8 mouse cellular contexts compared by ENCODE assay signal in the genomic region with DNA sequence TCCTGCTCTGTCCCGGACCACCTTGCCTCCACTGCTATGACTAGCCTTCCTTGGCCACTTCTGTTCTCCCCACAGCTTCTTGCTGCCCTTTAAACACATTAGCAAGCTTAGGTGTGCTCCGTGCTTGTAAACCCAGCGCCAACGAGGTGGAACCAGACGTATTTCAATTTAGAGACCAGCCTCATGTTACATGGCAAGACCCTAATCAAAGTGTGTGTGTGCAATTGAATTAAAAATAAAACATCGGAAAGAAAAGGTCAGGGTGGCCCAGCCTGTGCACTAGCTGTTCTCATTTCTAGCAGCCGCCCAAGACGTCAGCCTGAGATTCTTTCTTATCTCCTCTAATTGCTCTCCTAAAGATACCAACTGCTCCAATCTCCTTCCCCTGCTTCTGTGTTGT. TPM values are rescaled to one million over a fixed set of nuclear protein-coding genes. Genes with fewer than 3 reads are reported as not detected.
DNase-seq lines count a peak whose midpoint lies in the region; ATAC-seq and TF ChIP-seq lines count a peak whose summit lies in the region.

No protein-coding gene starts in this region.

- H3K36me3 ChIP-seq in lung, embryonic 14.5 days (ENCODE audit: insufficient read depth): peaks cover 14% of the 10 kb centered on the region; the same call in 1 of the 2 replicates
- no peaks in the 10 kb centered on the region for H3K36me3 ChIP-seq in embryonic facial prominence, embryonic 15.5 days
- H3K36me3 ChIP-seq in limb, embryonic 10.5 days: peaks cover 22% of the 10 kb centered on the region
- H3K36me3 ChIP-seq in neural tube, embryonic 14.5 days (ENCODE audit: control insufficient read depth, insufficient read depth, low read length): no peaks in the 10 kb centered on the region

- H3K9me3 ChIP-seq in lung, embryonic 14.5 days (ENCODE audit: low read depth, low read length): no peaks in the 10 kb centered on the region
- no peaks in the 10 kb centered on the region for H3K9me3 ChIP-seq in embryonic facial prominence, embryonic 15.5 days (replicated peaks)
- no peaks in the 10 kb centered on the region for H3K9me3 ChIP-seq in limb, embryonic 10.5 days (replicated peaks)
- no peaks in the 10 kb centered on the region for H3K9me3 ChIP-seq in neural tube, embryonic 14.5 days (ENCODE audit: control insufficient read depth, low read length)

- WGBS in lung, embryonic 14.5 days: 23% methylated on average over 8 of the region's 8 CpGs
- WGBS in embryonic facial prominence, embryonic 15.5 days: 35% methylated on average over 8 of the region's 8 CpGs
- WGBS in limb, embryonic 10.5 days: 52% methylated on average over 8 of the region's 8 CpGs
- WGBS in neural tube, embryonic 14.5 days: 41% methylated on average over 8 of the region's 8 CpGs

- TF ChIP-seq CTCF in lung, embryonic 14.5 days (IDR thresholded peaks at IDR 0.05; ENCODE audit: low read depth): no peak

- DNase-seq in lung, embryonic 14.5 days: no peak
- DNase-seq in lung, postnatal 36 days: no peak
- DNase-seq in limb, embryonic 10.5 days (ENCODE audit: low spot score): no peak
- DNase-seq in cerebellum, postnatal 25 days: no peak
- no peak for DNase-seq in B cell, adult 2 months
- DNase-seq in cerebellum, adult 8-10 months: no peak

- peak overlapping the region; percentile 92; the same call in 1 of the 2 replicates for H3K27ac ChIP-seq in lung, embryonic 14.5 days (ENCODE audit: low read depth)
- H3K27ac ChIP-seq in embryonic facial prominence, embryonic 15.5 days (replicated peaks): peak overlapping the region; percentile 97
- 0 out of 2 replicates have a peak overlapping the region, but pooled peaks have one; percentile 99 for H3K27ac ChIP-seq in limb, embryonic 10.5 days
- H3K27ac ChIP-seq in neural tube, embryonic 14.5 days (ENCODE audit: low read depth, low read length): no peak overlapping the region

- 0 out of 2 replicates have a peak, but pooled peaks cover 5% of the 10 kb centered on the region for H3K4me1 ChIP-seq in lung, embryonic 14.5 days (ENCODE audit: insufficient read depth)
- peaks cover 44% of the 10 kb centered on the region for H3K4me1 ChIP-seq in embryonic facial prominence, embryonic 15.5 days
- peaks cover 42% of the 10 kb centered on the region for H3K4me1 ChIP-seq in limb, embryonic 10.5 days
- peaks cover 39% of the 10 kb centered on the region for H3K4me1 ChIP-seq in neural tube, embryonic 14.5 days (ENCODE audit: control insufficient read depth, insufficient read depth, low read length)

- no peaks in the 10 kb centered on the region for H3K27me3 ChIP-seq in lung, embryonic 14.5 days (ENCODE audit: insufficient read depth, low read length)
- H3K27me3 ChIP-seq in embryonic facial prominence, embryonic 15.5 days: no peaks in the 10 kb centered on the region
- no peaks in the 10 kb centered on the region for H3K27me3 ChIP-seq in limb, embryonic 10.5 days (ENCODE audit: low read depth, poor library complexity, severe bottlenecking)
- H3K27me3 ChIP-seq in neural tube, embryonic 14.5 days (ENCODE audit: control insufficient read depth, insufficient read depth, low read length): no peaks in the 10 kb centered on the region

- peak overlapping the region; percentile 92 for H3K4me2 ChIP-seq in lung, embryonic 14.5 days
- H3K4me2 ChIP-seq in embryonic facial prominence, embryonic 15.5 days (replicated peaks): peak overlapping the region; percentile 80
- peak overlapping the region; percentile 63 for H3K4me2 ChIP-seq in neural tube, embryonic 14.5 days (ENCODE audit: low read depth, low read length)

- ATAC-seq in lung, embryonic 14.5 days (ENCODE audit: insufficient read depth): no peak
- ATAC-seq in embryonic facial prominence, embryonic 15.5 days (ENCODE audit: insufficient number of reproducible peaks, low FRiP score, low TSS enrichment, low read depth): no peak
- no peak for ATAC-seq in neural tube, embryonic 14.5 days (ENCODE audit: low read depth)

- peak overlapping the region; percentile 98 for H3K9ac ChIP-seq in lung, embryonic 14.5 days
- no peak overlapping the region for H3K9ac ChIP-seq in embryonic facial prominence, embryonic 15.5 days
- H3K9ac ChIP-seq in neural tube, embryonic 14.5 days (replicated peaks; ENCODE audit: low read depth, low read length): peak overlapping the region; percentile 98; the same call in 1 of the 2 replicates

- H3K4me3 ChIP-seq in lung, embryonic 14.5 days (ENCODE audit: low read depth, low read length): peak overlapping the region; percentile 97
- H3K4me3 ChIP-seq in embryonic facial prominence, embryonic 15.5 days (replicated peaks): peak overlapping the region; percentile 76
- H3K4me3 ChIP-seq in limb, embryonic 10.5 days: peak overlapping the region; percentile 91
- peak overlapping the region; percentile 95 for H3K4me3 ChIP-seq in neural tube, embryonic 14.5 days (ENCODE audit: low read depth, low read length)

RNA-seq across cellular contexts. Expression of a gene that starts 0.8 kb away (rescaled TPM):
- 49.8 and 50.9 TPM in 2 replicates for polyA plus RNA-seq in lung, embryonic 14.5 days (2014; fragmentation: Nextera tagmentation; extraction: Ambion mirVana)
- 37.7 and 39.1 TPM in 2 replicates for polyA plus RNA-seq in embryonic facial prominence, embryonic 15.5 days (2015; fragmentation: Nextera tagmentation; extraction: Ambion mirVana)
- polyA plus RNA-seq in limb, embryonic 10.5 days (2016; fragmentation: Nextera tagmentation; extraction: Ambion mirVana): 50.9 and 51.9 TPM in 2 replicates
- polyA plus RNA-seq in neural tube, embryonic 14.5 days (2014; fragmentation: Nextera tagmentation; extraction: Ambion mirVana): 108 and 115 TPM in 2 replicates

RNA-seq across cellular contexts. Expression of a gene that starts 1.0 kb away (rescaled TPM):
- polyA plus RNA-seq in lung, embryonic 14.5 days (2014; fragmentation: Nextera tagmentation; extraction: Ambion mirVana): 10.4 and 11.3 TPM in 2 replicates
- 16.5 and 16.7 TPM in 2 replicates for polyA plus RNA-seq in embryonic facial prominence, embryonic 15.5 days (2015; fragmentation: Nextera tagmentation; extraction: Ambion mirVana)
- polyA plus RNA-seq in limb, embryonic 10.5 days (2016; fragmentation: Nextera tagmentation; extraction: Ambion mirVana): 8.0 and 9.4 TPM in 2 replicates
- 39.2 and 47.8 TPM in 2 replicates for polyA plus RNA-seq in neural tube, embryonic 14.5 days (2014; fragmentation: Nextera tagmentation; extraction: Ambion mirVana)
